Mouse (Mus musculus) gonadal fat pad, adult 2 months (tissue): ENCODE data around the gene Nags. TPM values are rescaled to one million over a fixed set of nuclear protein-coding genes. Genes with fewer than 3 reads are reported as not detected.
"Not testable (repeated sequence)": the region's sequence is repeated elsewhere in the genome, so short reads cannot be mapped to it uniquely, and the experiment has no call there.

Experiments used
- DNase-seq: peaks from one replicate; pipeline ENCODE4 v3.0.0-alpha.2; 2012; ENCODE audit warnings: low read depth
- polyA plus RNA-seq: library from polyadenylated mRNA; depleted of rRNA; stranded (reverse); fragments of >200 nt; gene quantifications from 2 replicates; pipeline ENCODE4 v1.2.3, GENCODE M21; 2012

The Nags gene
- polyA plus RNA-seq, 1 experiment, result 1.3 TPM

- DNase-seq, result no peak
These were observed 11.4 kb downstream of the Nags start for GRCm38 (mm10) chr11:102156786-102157089.

- DNase-seq, result not testable (repeated sequence)
These were observed 12.7 kb downstream of the Nags start for GRCm38 (mm10) chr11:102158024-102158423.

GRCm38 (mm10) chr11:102159781-102160180 is 14.5 kb downstream of the Nags start:
- peak; percentile 66 for DNase-seq

- DNase-seq, result no peak
These were observed 20.8 kb downstream of the Nags start for GRCm38 (mm10) chr11:102165971-102166722.

GRCm38 (mm10) chr11:102167539-102167938 is 22.2 kb downstream of the Nags start:
- DNase-seq, result no peak

- no peak for DNase-seq
These were observed 23.4 kb downstream of the Nags start for GRCm38 (mm10) chr11:102168689-102169088.

- DNase-seq, result no peak
These were observed 34.5 kb downstream of the Nags start for GRCm38 (mm10) chr11:102179836-102180235.

- DNase-seq, result no peak
These were observed 38.9 kb downstream of the Nags start for GRCm38 (mm10) chr11:102184253-102184645.

- DNase-seq, result peak; percentile 26
These were observed 39.6 kb downstream of the Nags start, which contains the start of gene Lsm12 for GRCm38 (mm10) chr11:102184646-102185495. Gene Lsm12 (minus strand): TSS chr11:102185296.

- DNase-seq, result no peak
These were observed 40.4 kb downstream of the Nags start for GRCm38 (mm10) chr11:102185677-102186076.

- no peak for DNase-seq
These were observed 40.9 kb downstream of the Nags start for GRCm38 (mm10) chr11:102186235-102186634.

- no peak for DNase-seq
These were observed 43.7 kb downstream of the Nags start for GRCm38 (mm10) chr11:102188980-102189379.

GRCm38 (mm10) chr11:102189461-102190436 is 44.4 kb downstream of the Nags start, which contains the start of gene G6pc3:
Gene G6pc3 (plus strand): TSS chr11:102189620.
- peak; percentile 33 for DNase-seq

GRCm38 (mm10) chr11:102190848-102191247 is 45.5 kb downstream of the Nags start:
- no peak for DNase-seq

- DNase-seq, result no peak
These were observed 48.5 kb downstream of the Nags start for GRCm38 (mm10) chr11:102193657-102194440.

GRCm38 (mm10) chr11:102196018-102196797 is 50.9 kb downstream of the Nags start:
- no peak for DNase-seq

- DNase-seq, result no peak
These were observed 52.9 kb downstream of the Nags start for GRCm38 (mm10) chr11:102198245-102198644.
